Mouse (Mus musculus) forebrain, embryonic 15.5 days (tissue): ENCODE measurements around the gene Ghrhr. TPM values are rescaled to one million over a fixed set of nuclear protein-coding genes. Genes with fewer than 3 reads are reported as not detected.

ENCODE experiments used
- ATAC-seq: fragments of 200-750 bp; cut with Nextera tagmentation; replicated peaks from 2 replicates; pipeline ENCODE4 v1.8.0; 2017; ENCODE audit warnings: mild to moderate bottlenecking, moderate TSS enrichment, moderate library complexity
- H3K27ac ChIP-seq: fragments of 300-500 bp; sonication (generic); replicated peaks from 2 replicates; pipeline ENCODE4 v1.5.1; 2015; ENCODE audit warnings: mild to moderate bottlenecking, inconsistent platforms
- H3K27me3 ChIP-seq: fragments of 300-500 bp; sonication (generic); 2 replicates; pipeline ENCODE4 v1.6.1; 2015; ENCODE audit warnings: inconsistent platforms
- H3K36me3 ChIP-seq: fragments of 300-500 bp; sonication (generic); 2 replicates; pipeline ENCODE4 v1.6.1; 2015; ENCODE audit warnings: mild to moderate bottlenecking, inconsistent platforms
- H3K4me1 ChIP-seq: fragments of 300-500 bp; sonication (generic); 2 replicates; pipeline ENCODE4 v1.6.1; 2015; ENCODE audit warnings: inconsistent platforms
- H3K4me2 ChIP-seq: fragments of 300-500 bp; sonication (generic); replicated peaks from 2 replicates; pipeline ENCODE4 v1.6.1; 2015; ENCODE audit warnings: mild to moderate bottlenecking, inconsistent platforms
- H3K4me3 ChIP-seq: fragments of 300-500 bp; sonication (generic); 2 replicates; pipeline ENCODE4 v1.5.1; 2015; ENCODE audit warnings: mild to moderate bottlenecking, inconsistent platforms
- H3K9ac ChIP-seq: fragments of 300-500 bp; sonication (generic); replicated peaks from 2 replicates; pipeline ENCODE4 v1.6.1; 2015; ENCODE audit warnings: mild to moderate bottlenecking, inconsistent platforms
- H3K9me3 ChIP-seq: fragments of 300-500 bp; sonication (generic); 2 replicates; pipeline ENCODE4 v1.6.1; 2016; ENCODE audit warnings: inconsistent platforms
- WGBS: fragments of 180-500 bp; shearing (Covaris S2); methylation state at CpG from one replicate; pipeline ENCODE4 v1.1.7; 2015; ENCODE audit warnings: mixed read lengths; 5-methylcytosine and 5-hydroxymethylcytosine counted together
- polyA plus RNA-seq: library from polyadenylated mRNA; unstranded; fragments of >200 nt; fragmentation: Nextera tagmentation; extraction: Ambion mirVana; gene quantifications from 2 replicates; pipeline ENCODE4 v1.2.1, GENCODE M21; 2015

The Ghrhr gene
- polyA plus RNA-seq, 1 experiment from 2014 or later: not detected

DNA sequence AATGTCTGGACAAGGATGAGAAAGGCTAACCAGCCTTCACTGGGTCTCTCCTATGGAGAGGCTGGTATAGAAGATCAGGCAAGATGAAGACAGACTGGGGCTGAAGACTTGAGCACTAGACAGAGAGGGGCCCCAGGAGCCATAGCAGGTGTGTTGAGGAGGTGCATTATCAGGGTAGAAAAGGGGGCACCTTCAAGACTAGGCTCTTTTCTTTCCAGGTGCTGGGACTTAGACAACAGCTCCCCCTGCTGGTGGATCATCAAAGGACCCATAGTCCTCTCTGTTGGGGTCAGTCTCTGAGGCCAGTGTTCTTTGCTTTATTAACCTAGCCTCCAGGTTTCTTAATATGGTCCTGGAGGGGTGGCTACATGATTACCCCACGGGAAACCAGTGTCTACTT is 7.8 kb downstream of the Ghrhr start:
- no peaks in the 10 kb centered on the region for H3K27me3 ChIP-seq
- no peaks in the 10 kb centered on the region for H3K36me3 ChIP-seq
- ATAC-seq: no peak
- no peak overlapping the region for H3K4me2 ChIP-seq
- WGBS: 23% methylated on average over 1 of the region's 1 CpGs
- H3K9ac ChIP-seq: no peak overlapping the region
- peaks cover 15% of the 10 kb centered on the region for H3K4me1 ChIP-seq
- H3K9me3 ChIP-seq: no peaks in the 10 kb centered on the region
- H3K27ac ChIP-seq: no peak overlapping the region
- H3K4me3 ChIP-seq: no peak overlapping the region

DNA sequence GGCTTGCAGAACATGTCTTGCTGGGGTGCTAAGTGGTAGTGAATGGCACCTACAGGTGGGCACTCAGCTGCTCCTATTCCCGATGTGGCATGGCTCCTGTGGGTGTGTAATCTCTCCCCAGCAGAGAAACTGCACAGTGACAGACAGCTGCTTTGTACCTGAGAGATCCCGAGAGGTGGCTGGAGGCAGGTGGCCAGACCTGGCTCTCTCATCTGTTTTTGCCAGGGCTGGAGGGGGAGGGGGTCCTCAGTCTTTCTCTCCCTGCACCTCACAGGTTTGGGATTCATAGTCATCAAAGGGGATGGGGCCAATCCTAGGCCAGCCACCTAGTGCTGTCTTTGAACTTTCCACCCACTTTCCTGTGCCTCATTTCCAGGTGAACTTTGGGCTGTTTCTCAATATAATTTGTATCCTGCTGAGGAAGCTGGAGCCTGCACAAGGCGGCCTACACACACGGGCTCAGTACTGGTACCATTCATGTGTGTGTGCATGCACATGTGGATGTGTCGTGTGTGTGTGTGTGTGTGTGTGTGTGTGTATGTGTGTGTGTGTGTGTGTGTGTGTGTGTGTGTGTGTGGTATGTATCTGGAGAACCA is 8.4 kb downstream of the Ghrhr start:
- Histone ChIP-seq H3K4me3 (no peak overlapping the region), H3K27me3 (no peaks in the 10 kb centered on the region), H3K4me2 (no peak overlapping the region), H3K9ac (no peak overlapping the region), H3K4me1 (peaks cover 20% of the 10 kb centered on the region), H3K9me3 (no peaks in the 10 kb centered on the region), H3K36me3 (no peaks in the 10 kb centered on the region), H3K27ac (no peak overlapping the region)
- no peak for ATAC-seq
- 67% methylated on average over 5 of the region's 5 CpGs for WGBS

DNA sequence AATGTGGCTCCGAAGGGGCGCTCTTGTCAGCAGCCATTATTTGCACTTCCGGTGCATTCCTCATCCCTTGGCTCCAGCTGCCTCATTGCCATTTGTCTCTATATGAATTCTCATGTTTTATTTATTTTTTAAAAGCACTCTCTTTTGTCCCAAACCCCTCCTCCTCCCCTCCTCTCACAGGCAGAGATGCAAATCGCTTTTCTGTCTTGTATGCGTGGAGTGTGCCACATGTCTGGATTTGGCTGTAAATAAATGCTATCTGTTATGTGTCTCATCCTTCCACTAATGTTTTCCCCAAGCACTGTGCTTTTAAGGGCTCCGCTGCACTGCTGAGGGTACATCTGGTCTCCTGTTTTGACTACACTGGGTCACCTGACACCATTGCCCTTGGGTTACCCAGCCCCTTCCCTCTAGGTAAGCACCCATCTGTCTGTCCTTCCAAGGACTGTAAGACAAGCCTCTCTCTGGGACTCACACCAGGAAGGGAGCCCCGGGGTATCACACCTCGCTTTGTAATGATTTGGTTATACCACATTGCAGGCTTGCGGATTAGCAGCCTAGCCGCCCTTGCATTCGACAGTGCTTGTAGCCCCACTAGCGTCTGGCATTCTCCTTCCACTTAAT is 12.6 kb downstream of the Ghrhr start:
- Histone ChIP-seq H3K9ac (no peak overlapping the region), H3K27me3 (no peaks in the 10 kb centered on the region), H3K4me3 (no peak overlapping the region), H3K9me3 (no peaks in the 10 kb centered on the region), H3K4me1 (peaks cover 37% of the 10 kb centered on the region), H3K36me3 (no peaks in the 10 kb centered on the region), H3K27ac (peak overlapping the region; percentile 93), H3K4me2 (peak overlapping the region; percentile 10)
- 23% methylated on average over 12 of the region's 12 CpGs for WGBS
- peak; percentile 78 for ATAC-seq

DNA sequence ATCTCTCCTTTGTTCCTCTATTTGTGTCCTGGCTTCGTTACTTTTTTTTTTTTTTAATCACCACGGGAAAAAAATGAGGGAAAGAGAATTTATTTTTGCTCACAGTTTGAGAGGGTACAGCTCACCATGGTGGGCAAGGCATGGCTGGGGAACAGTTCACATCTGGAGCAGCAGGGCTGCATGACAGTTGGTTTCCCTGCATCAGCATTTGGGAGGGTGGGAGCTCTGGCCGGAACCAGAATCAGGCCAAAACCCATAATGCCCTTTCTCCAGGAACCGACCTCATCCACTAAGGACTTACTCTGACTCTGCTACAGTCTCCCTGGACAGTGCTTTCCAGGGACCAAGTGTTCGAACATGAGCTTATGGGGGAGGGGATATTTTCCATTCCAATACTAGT is 13.2 kb downstream of the Ghrhr start:
- Histone ChIP-seq H3K9me3 (no peaks in the 10 kb centered on the region), H3K9ac (no peak overlapping the region), H3K36me3 (no peaks in the 10 kb centered on the region), H3K4me2 (no peak overlapping the region), H3K27ac (peak overlapping the region; percentile 93), H3K27me3 (no peaks in the 10 kb centered on the region), H3K4me3 (no peak overlapping the region), H3K4me1 (peaks cover 38% of the 10 kb centered on the region)
- whole genome bisulfite sequencing: 56% methylated on average over 5 of the region's 5 CpGs
- ATAC-seq: no peak

DNA sequence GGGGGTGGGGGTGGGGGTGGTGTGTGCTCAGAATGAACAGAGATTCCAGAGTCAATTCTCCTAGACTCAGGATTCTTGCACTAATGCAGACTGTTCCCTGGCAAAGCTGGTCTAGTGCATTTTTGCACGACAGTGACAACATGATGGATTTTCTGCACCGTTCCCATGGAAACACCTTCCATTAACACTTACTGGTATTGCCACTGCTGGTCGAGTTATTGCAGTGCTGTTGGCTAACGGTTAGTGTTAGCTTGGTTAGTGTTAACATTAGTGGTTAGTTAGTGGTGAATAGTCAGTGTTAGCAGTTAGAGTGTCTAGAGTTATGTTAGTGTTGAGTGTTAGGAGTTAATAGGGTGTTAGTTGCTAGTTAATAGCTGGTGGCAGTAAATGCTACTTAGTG is 15.7 kb downstream of the Ghrhr start:
- WGBS: 36% methylated on average over 4 of the region's 4 CpGs
- Histone ChIP-seq H3K4me3 (no peak overlapping the region), H3K36me3 (no peaks in the 10 kb centered on the region), H3K27me3 (no peaks in the 10 kb centered on the region), H3K4me2 (no peak overlapping the region), H3K27ac (peak overlapping the region; percentile 59), H3K9me3 (no peaks in the 10 kb centered on the region), H3K4me1 (peaks cover 62% of the 10 kb centered on the region), H3K9ac (no peak overlapping the region)
- no peak for ATAC-seq

DNA sequence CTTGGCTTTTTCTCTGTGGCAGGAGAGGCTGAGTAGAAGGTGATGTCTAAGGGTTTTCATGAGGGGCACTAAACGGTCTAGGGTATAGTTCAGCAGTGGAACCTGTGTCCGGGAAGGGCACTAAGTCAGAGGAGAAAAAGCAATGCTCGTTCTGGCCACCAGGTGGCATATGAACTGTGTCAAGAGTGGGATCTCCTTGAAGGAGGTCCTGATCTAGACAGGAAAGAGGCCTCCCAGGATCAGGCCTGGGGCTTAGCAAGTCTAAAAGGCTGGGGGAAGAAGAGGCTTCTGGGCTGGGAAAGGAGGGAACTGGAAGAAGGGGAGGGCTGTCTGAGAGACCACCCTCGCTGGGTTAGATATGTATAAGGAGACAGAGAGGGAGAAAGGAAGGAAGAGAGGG is 16.4 kb downstream of the Ghrhr start:
- Histone ChIP-seq H3K4me2 (no peak overlapping the region), H3K9ac (no peak overlapping the region), H3K4me1 (peaks cover 67% of the 10 kb centered on the region), H3K9me3 (no peaks in the 10 kb centered on the region), H3K27ac (peak overlapping the region; percentile 59; the same call in 1 of the 2 replicates), H3K4me3 (no peak overlapping the region), H3K27me3 (no peaks in the 10 kb centered on the region), H3K36me3 (no peaks in the 10 kb centered on the region)
- ATAC-seq: no peak
- 9% methylated on average over 4 of the region's 4 CpGs for WGBS

DNA sequence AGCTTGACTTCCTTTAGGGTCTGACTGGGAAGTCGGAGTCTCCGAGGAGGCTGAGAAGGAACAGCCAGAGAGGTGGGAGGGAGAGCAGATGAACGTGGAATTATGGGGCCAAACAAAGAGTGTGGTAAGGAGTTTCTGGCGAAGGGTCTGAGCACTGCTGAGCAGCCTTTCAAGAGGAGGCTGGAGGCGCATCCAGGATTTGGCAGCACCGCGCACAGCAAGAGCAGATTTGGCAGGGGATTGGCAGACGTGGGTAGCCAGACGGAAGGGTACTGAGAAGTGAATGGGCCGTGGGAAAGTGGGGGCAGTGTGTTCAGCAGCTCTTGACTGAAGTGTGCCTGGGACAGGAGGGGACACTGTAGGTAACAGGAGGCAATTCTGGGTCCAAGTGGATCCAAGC is 18.8 kb downstream of the Ghrhr start:
- Histone ChIP-seq H3K9me3 (no peaks in the 10 kb centered on the region), H3K27ac (peak overlapping the region; percentile 49), H3K27me3 (no peaks in the 10 kb centered on the region), H3K36me3 (no peaks in the 10 kb centered on the region), H3K4me1 (peaks cover 66% of the 10 kb centered on the region), H3K4me3 (no peak overlapping the region), H3K4me2 (no peak overlapping the region), H3K9ac (no peak overlapping the region)
- peak; percentile 42 for ATAC-seq
- WGBS: 32% methylated on average over 10 of the region's 10 CpGs

DNA sequence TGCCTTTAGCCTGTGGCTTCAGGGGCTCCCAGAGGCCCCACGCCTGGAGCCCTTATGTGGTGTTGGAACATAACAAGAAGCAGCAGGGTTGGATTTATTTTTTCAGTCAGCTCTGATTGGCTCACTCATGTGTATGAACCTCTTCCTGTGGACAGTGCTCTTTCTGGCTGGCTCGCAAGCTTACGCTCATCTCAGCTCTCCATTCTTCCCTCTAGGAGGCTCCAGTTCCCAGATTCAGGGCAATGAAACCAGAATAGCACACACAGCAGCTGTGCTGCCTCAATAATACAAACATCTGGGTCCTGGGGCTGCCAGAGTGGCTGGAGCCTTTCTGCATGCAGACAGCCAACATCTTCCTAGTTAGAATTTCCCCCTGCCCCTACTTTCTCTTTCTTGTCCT is 20.1 kb downstream of the Ghrhr start:
- no peaks in the 10 kb centered on the region for H3K27me3 ChIP-seq
- no peaks in the 10 kb centered on the region for H3K9me3 ChIP-seq
- no peak overlapping the region for H3K4me2 ChIP-seq
- peaks cover 77% of the 10 kb centered on the region for H3K4me1 ChIP-seq
- H3K9ac ChIP-seq: no peak overlapping the region
- H3K27ac ChIP-seq: peak overlapping the region; percentile 44
- ATAC-seq: 0 out of 2 replicates have a peak, but pooled peaks have one; percentile 12
- WGBS: 64% methylated on average over 3 of the region's 3 CpGs
- H3K36me3 ChIP-seq: no peaks in the 10 kb centered on the region
- H3K4me3 ChIP-seq: no peak overlapping the region

DNA sequence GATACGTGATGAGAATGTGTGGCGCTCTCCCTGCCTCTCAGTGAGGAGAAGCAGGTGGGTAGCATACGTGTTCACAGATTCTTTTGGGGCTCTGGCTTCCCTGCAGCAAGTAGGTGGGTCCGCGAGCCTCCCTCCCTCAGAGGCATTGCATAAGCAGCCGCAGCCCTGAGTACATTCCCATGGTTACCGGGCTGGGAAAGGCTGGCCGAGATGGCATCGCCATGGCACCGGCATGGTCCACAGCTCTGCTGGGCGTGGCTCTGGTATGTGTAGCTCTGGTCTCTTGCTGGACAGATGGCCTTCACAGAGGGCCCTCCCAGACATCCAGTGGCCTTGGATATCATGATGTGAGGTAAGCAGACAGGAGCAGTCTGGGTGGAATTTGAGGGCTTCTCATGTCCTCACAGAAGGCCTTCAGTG is 20.5 kb downstream of the Ghrhr start:
- Histone ChIP-seq H3K4me2 (no peak overlapping the region), H3K27ac (peak overlapping the region; percentile 44), H3K27me3 (no peaks in the 10 kb centered on the region), H3K9ac (no peak overlapping the region), H3K9me3 (no peaks in the 10 kb centered on the region), H3K4me1 (peaks cover 76% of the 10 kb centered on the region), H3K4me3 (no peak overlapping the region), H3K36me3 (no peaks in the 10 kb centered on the region)
- WGBS: 48% methylated on average over 11 of the region's 11 CpGs
- peak; percentile 52 for ATAC-seq

DNA sequence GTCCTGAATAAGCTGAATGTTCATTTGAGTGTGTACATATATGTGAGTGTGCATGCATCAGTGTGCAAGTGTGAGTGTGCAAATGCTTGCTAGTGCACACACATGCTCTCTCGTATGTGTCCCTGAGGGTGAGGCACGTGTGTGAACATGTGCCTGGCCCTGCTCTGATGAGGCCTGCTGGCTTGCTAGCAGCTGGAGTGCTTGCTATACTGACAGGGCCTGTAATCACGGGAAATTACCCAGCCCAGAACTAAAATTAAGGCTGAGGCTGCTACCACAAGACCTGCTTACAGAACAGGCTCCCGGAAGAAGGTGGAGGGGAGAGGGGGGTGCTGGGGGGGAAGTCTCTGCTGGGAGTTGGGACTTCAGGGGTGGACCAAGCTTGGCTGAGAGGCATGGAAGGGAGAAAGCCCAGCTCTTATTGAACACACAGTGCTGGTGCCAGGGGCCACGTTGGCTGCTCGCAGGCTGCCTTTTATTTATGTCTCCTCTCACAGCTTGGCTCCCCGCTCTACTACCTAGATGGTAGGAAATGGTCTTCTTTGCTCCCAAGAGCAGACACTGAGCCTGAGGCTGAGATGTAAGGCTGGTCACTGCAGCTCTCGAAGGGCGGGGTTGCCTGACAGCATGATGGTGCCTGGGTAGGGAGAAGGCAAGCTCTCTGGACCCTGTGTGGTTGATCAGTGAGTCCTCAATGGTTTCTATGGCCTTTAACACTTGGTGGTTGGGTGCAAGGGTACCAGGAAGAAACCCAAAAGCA is 23.0 kb downstream of the Ghrhr start:
- Histone ChIP-seq H3K27ac (peak overlapping the region; percentile 65), H3K9ac (no peak overlapping the region), H3K4me2 (no peak overlapping the region), H3K4me3 (no peak overlapping the region), H3K36me3 (no peaks in the 10 kb centered on the region), H3K4me1 (peaks cover 69% of the 10 kb centered on the region), H3K9me3 (no peaks in the 10 kb centered on the region), H3K27me3 (no peaks in the 10 kb centered on the region)
- peak; percentile 42 for ATAC-seq
- 53% methylated on average over 9 of the region's 9 CpGs for WGBS

DNA sequence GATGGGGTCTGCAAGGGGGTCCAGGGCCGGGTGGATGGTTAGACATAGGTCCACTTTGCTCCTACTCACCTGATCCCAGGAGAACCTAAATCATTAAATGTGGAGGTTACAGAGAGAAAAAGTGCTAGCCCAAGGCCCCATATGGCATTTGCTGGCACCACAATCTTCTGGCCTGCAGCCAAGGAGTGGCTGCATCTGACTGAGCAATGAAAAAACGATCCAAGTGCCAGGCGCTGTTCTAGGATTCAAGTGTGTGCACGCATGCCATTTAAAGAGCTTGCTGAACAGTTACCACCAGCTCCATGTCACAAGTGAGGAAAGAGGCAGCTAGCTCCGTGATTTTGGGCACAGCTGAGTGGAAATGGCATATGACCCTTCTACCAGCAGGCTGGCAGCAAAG is 23.8 kb downstream of the Ghrhr start:
- Histone ChIP-seq H3K4me1 (peaks cover 63% of the 10 kb centered on the region), H3K36me3 (no peaks in the 10 kb centered on the region), H3K27ac (peak overlapping the region; percentile 65), H3K9ac (no peak overlapping the region), H3K4me3 (no peak overlapping the region), H3K27me3 (no peaks in the 10 kb centered on the region), H3K9me3 (no peaks in the 10 kb centered on the region), H3K4me2 (no peak overlapping the region)
- peak; percentile 58 for ATAC-seq
- WGBS: 24% methylated on average over 5 of the region's 5 CpGs

DNA sequence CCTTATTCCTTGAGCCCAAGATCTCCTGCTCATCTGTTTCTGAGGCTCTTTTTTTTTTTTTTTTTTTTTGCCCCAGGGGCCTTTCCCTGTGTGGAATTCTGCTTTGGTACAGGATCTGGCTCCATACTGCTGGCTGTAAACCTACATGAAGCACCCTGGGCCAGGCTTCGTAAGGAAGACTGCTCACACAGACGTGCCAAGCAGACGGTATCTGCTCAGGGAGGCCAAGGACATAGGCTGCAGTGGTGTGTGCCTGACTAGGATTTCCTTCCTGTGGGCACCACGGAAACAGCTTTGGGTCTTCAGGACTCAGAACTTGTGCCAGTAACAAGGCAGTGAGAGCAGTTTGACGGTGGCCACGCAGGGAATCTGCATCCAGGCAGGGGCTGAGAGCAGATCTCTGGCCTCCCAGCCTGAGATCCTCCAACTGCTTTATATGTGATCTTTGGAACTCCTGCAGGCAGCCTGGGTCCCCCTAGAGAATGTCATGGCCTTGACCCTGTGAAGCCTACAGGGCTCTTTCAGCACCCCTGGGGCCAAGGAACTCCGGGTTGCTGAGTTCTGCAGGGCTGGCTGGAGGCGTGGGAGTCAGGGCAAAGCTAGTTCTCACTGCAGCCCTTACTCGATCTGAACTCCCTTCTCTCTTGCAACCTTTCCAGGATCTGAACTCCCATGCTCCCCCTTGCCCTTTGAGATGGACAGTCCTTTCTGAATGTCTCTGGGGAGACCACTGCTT is 26.1 kb downstream of the Ghrhr start:
- no peaks in the 10 kb centered on the region for H3K36me3 ChIP-seq
- H3K27me3 ChIP-seq: no peaks in the 10 kb centered on the region
- H3K4me3 ChIP-seq: no peak overlapping the region
- H3K4me1 ChIP-seq: peaks cover 40% of the 10 kb centered on the region
- H3K9me3 ChIP-seq: no peaks in the 10 kb centered on the region
- H3K4me2 ChIP-seq: no peak overlapping the region
- 0 out of 2 replicates have a peak overlapping the region, but pooled peaks have one; percentile 9 for H3K27ac ChIP-seq
- 74% methylated on average over 9 of the region's 9 CpGs for WGBS
- no peak overlapping the region for H3K9ac ChIP-seq
- no peak for ATAC-seq
